Comparison of ENCODE assay signal across 10 mouse cellular contexts in the genomic region with DNA sequence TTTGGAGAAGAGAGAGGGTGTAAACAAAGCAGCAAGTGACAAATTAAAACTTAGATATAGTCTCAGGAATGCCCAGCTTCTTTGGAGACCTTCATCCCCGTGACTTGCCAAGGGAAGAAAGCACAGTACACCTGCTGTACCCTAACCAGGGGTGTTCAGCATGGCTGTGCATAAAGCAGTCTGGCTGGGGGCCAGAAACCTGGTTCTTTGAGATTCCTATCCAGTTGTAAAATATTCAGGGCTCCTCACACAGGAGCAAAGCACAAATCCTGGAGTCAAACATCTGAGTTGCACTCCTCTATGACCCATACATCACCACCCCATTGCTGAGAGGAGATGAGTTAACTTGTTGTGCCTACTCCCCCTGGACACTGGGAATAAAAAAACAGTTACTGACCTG. TPM values are rescaled to one million over a fixed set of nuclear protein-coding genes. Genes with fewer than 3 reads are reported as not detected.
DNase-seq lines count a peak whose midpoint lies in the region; ATAC-seq and TF ChIP-seq lines count a peak whose summit lies in the region.
"Had no signal": no experiment of that assay in that cellular context is flagged by ENCODE, and none has a peak within 500 bp of the region (broad histone marks: within the 10 kb centered on the region; RNA-seq: fewer than 3 reads in every experiment).

No protein-coding gene starts in this region.

- H3K9ac ChIP-seq in liver, embryonic 11.5 days (ENCODE audit: low read depth, low read length): no peak overlapping the region
- no peak overlapping the region for H3K9ac ChIP-seq in intestine, postnatal 0 days (ENCODE audit: low read depth, low read length)
- no peak overlapping the region for H3K9ac ChIP-seq in lung, embryonic 16.5 days (ENCODE audit: low read length)
- H3K9ac ChIP-seq: limb, embryonic 12.5 days had no signal

- H3K27me3 ChIP-seq in cerebellum, adult 2 months (ENCODE audit: control insufficient read depth, insufficient read depth, low read length): no peaks in the 10 kb centered on the region
- H3K27me3 ChIP-seq in liver, embryonic 11.5 days (replicated peaks; ENCODE audit: control insufficient read depth, insufficient read depth, low read length): no peaks in the 10 kb centered on the region
- no peaks in the 10 kb centered on the region for H3K27me3 ChIP-seq in intestine, postnatal 0 days (replicated peaks; ENCODE audit: control insufficient read depth, insufficient read depth, low read length)
- no peaks in the 10 kb centered on the region for H3K27me3 ChIP-seq in lung, embryonic 16.5 days (ENCODE audit: control insufficient read depth, insufficient read depth, low read depth, low read length)

- no peak for ATAC-seq in liver, embryonic 11.5 days (replicated peaks; ENCODE audit: low FRiP score)
- ATAC-seq in intestine, postnatal 0 days: no peak
- no peak for ATAC-seq in lung, embryonic 16.5 days (ENCODE audit: low read depth)
- no peak for ATAC-seq in erythroid progenitor cell, adult 5-6 weeks (replicated peaks; ENCODE audit: low FRiP score, poor library complexity, severe bottlenecking)

- TF ChIP-seq CTCF in cerebellum, adult 2 months (IDR thresholded peaks at IDR 0.05; ENCODE audit: borderline replicate concordance, insufficient read depth, low read depth, low read length): no peak
- no peak for TF ChIP-seq CTCF in intestine, postnatal 0 days (IDR thresholded peaks at IDR 0.05; ENCODE audit: low read depth)

- no peaks in the 10 kb centered on the region for H3K9me3 ChIP-seq in liver, embryonic 11.5 days (ENCODE audit: control insufficient read depth, low read length)
- no peaks in the 10 kb centered on the region for H3K9me3 ChIP-seq in intestine, postnatal 0 days (ENCODE audit: control insufficient read depth)
- H3K9me3 ChIP-seq in lung, embryonic 16.5 days (ENCODE audit: control insufficient read depth, low read length): no peaks in the 10 kb centered on the region
- H3K9me3 ChIP-seq: forebrain, embryonic 10.5 days; limb, embryonic 12.5 days had no signal

- TF ChIP-seq POLR2A in cerebellum, adult 2 months (IDR thresholded peaks at IDR 0.05; ENCODE audit: borderline replicate concordance, insufficient read depth, low read length): no peak

- WGBS in cerebellum, adult 2 months: 85% methylated on average over 1 of the region's 1 CpGs
- 100% methylated on average over 1 of the region's 1 CpGs for WGBS in liver, embryonic 11.5 days
- whole genome bisulfite sequencing in intestine, postnatal 0 days: 63% methylated on average over 1 of the region's 1 CpGs
- WGBS in lung, embryonic 16.5 days: 60% methylated on average over 1 of the region's 1 CpGs

- no peaks in the 10 kb centered on the region for H3K4me1 ChIP-seq in cerebellum, adult 2 months (ENCODE audit: control insufficient read depth, insufficient read depth, low read length)
- peaks cover 14% of the 10 kb centered on the region for H3K4me1 ChIP-seq in liver, embryonic 11.5 days (replicated peaks; ENCODE audit: control insufficient read depth, insufficient read depth, low read length)
- no peaks in the 10 kb centered on the region for H3K4me1 ChIP-seq in intestine, postnatal 0 days (replicated peaks; ENCODE audit: control insufficient read depth, insufficient read depth, low read length)
- peaks cover 13% of the 10 kb centered on the region for H3K4me1 ChIP-seq in lung, embryonic 16.5 days (replicated peaks; ENCODE audit: control insufficient read depth, insufficient read depth, low read length)

- no peak overlapping the region for H3K4me3 ChIP-seq in cerebellum, adult 2 months (replicated peaks; ENCODE audit: insufficient read depth, low read depth, low read length)
- no peak overlapping the region for H3K4me3 ChIP-seq in liver, embryonic 11.5 days (ENCODE audit: low read depth, low read length)
- H3K4me3 ChIP-seq in intestine, postnatal 0 days (ENCODE audit: low read depth, low read length): no peak overlapping the region
- H3K4me3 ChIP-seq in lung, embryonic 16.5 days (ENCODE audit: low read length): no peak overlapping the region

- H3K36me3 ChIP-seq in liver, embryonic 11.5 days (ENCODE audit: control insufficient read depth, insufficient read depth, low read length): no peaks in the 10 kb centered on the region
- no peaks in the 10 kb centered on the region for H3K36me3 ChIP-seq in intestine, postnatal 0 days (ENCODE audit: control insufficient read depth, insufficient read depth)
- H3K36me3 ChIP-seq in lung, embryonic 16.5 days (ENCODE audit: control insufficient read depth, insufficient read depth, low read length): no peaks in the 10 kb centered on the region
- H3K36me3 ChIP-seq: forebrain, embryonic 10.5 days; limb, embryonic 12.5 days had no signal

- DNase-seq in cerebellum, postnatal 10 days: peak; percentile 48 to 49
- DNase-seq in cerebellum, adult 2 months: no peak
- no peak for DNase-seq in liver, embryonic 11.5 days (ENCODE audit: low spot score)
- no peak for DNase-seq in liver
- no peak for DNase-seq in cerebellum, adult 9-10 months

- H3K4me2 ChIP-seq in liver, embryonic 11.5 days: peak overlapping the region; percentile 80; the same call in 1 of the 2 replicates
- peak overlapping the region; percentile 64; the same call in 1 of the 2 replicates for H3K4me2 ChIP-seq in intestine, postnatal 0 days (replicated peaks; ENCODE audit: low read depth)
- peak overlapping the region; percentile 54; the same call in 1 of the 2 replicates for H3K4me2 ChIP-seq in lung, embryonic 16.5 days (ENCODE audit: low read depth, low read length)

- H3K27ac ChIP-seq in cerebellum, adult 2 months (ENCODE audit: insufficient read depth, low read length): no peak overlapping the region
- H3K27ac ChIP-seq in liver, embryonic 11.5 days (ENCODE audit: low read depth, low read length): no peak overlapping the region
- H3K27ac ChIP-seq in intestine, postnatal 0 days (ENCODE audit: low read depth, low read length): no peak overlapping the region
- no peak overlapping the region for H3K27ac ChIP-seq in lung, embryonic 16.5 days (ENCODE audit: low read length)
- H3K27ac ChIP-seq: forebrain, embryonic 10.5 days; limb, embryonic 12.5 days had no signal

RNA-seq across cellular contexts. Expression of a gene that starts 2.0 kb away (rescaled TPM):
- 26.4 and 29.0 TPM in 2 replicates for polyA plus RNA-seq in cerebellum, adult 2 months (2012; rRNA removed)
- polyA plus RNA-seq in liver, embryonic 11.5 days (2014; fragmentation: Nextera tagmentation; extraction: Ambion mirVana): 86.8 and 92.2 TPM in 2 replicates
- 140 and 143 TPM in 2 replicates for polyA plus RNA-seq in intestine, postnatal 0 days (2015; fragmentation: Nextera tagmentation; extraction: Ambion mirVana)
- polyA plus RNA-seq in lung, embryonic 16.5 days (2015; fragmentation: Nextera tagmentation; extraction: Ambion mirVana): 111 and 122 TPM in 2 replicates
- 44.0 and 59.8 TPM in 2 replicates for total RNA-seq in erythroid progenitor cell, adult 5-6 weeks (2015; ENCODE audit: low replicate concordance)
- 38.5 and 49.5 TPM in 2 replicates for total RNA-seq in erythroid progenitor cell, adult 5-6 weeks (2017; ENCODE audit: low replicate concordance)

RNA-seq across cellular contexts. Expression of a gene that starts 2.2 kb away (rescaled TPM):
- polyA plus RNA-seq in cerebellum, adult 2 months (2012; rRNA removed): 10.7 and 10.8 TPM in 2 replicates
- polyA plus RNA-seq in liver, embryonic 11.5 days (2014; fragmentation: Nextera tagmentation; extraction: Ambion mirVana): 12.4 and 12.5 TPM in 2 replicates
- polyA plus RNA-seq in intestine, postnatal 0 days (2015; fragmentation: Nextera tagmentation; extraction: Ambion mirVana): 4.7 and 6.2 TPM in 2 replicates
- 11.1 and 13.5 TPM in 2 replicates for polyA plus RNA-seq in lung, embryonic 16.5 days (2015; fragmentation: Nextera tagmentation; extraction: Ambion mirVana)
- 6.5 TPM in 1 of 2 replicates, not detected in the other for total RNA-seq in erythroid progenitor cell, adult 5-6 weeks (2015; ENCODE audit: low replicate concordance)
- 6.3 TPM in 1 of 2 replicates, not detected in the other for total RNA-seq in erythroid progenitor cell, adult 5-6 weeks (2017; ENCODE audit: low replicate concordance)

RNA-seq across cellular contexts. Expression of a gene that starts 41.0 kb away (rescaled TPM):
- polyA plus RNA-seq in cerebellum, adult 2 months (2012; rRNA removed): 7.7 and 8.2 TPM in 2 replicates
- 44.7 and 45.1 TPM in 2 replicates for polyA plus RNA-seq in liver, embryonic 11.5 days (2014; fragmentation: Nextera tagmentation; extraction: Ambion mirVana)
- polyA plus RNA-seq in intestine, postnatal 0 days (2015; fragmentation: Nextera tagmentation; extraction: Ambion mirVana): 14.5 and 15.5 TPM in 2 replicates
- 21.5 and 22.0 TPM in 2 replicates for polyA plus RNA-seq in lung, embryonic 16.5 days (2015; fragmentation: Nextera tagmentation; extraction: Ambion mirVana)
- total RNA-seq in erythroid progenitor cell, adult 5-6 weeks (2015; ENCODE audit: low replicate concordance): 19.8 and 20.5 TPM in 2 replicates
- 10.7 and 19.8 TPM in 2 replicates for total RNA-seq in erythroid progenitor cell, adult 5-6 weeks (2017; ENCODE audit: low replicate concordance)

Comparison
In these comparisons a context has a peak if more than half of its experiments do, and no peak if none do; other contexts are left out.
1. DNase-seq: peak in cerebellum, postnatal 10 days (2 of 2); none in cerebellum, adult 2 months (0 of 2), liver, embryonic 11.5 days (single experiment), liver (single experiment) and cerebellum, adult 9-10 months (single experiment).
2. Peak in every context shown above with its lines, with median percentiles within 50 percentile points of each other: H3K4me2 ChIP-seq.